Mouse (Mus musculus) liver, postnatal 0 days (tissue): ENCODE results near the gene Commd9. TPM values are rescaled to one million over a fixed set of nuclear protein-coding genes. Genes with fewer than 3 reads are reported as not detected.

Source experiments
- ATAC-seq: fragments of 200-750 bp; cut with Nextera tagmentation; 2 replicates; pipeline ENCODE4 v1.8.0; 2017; ENCODE audit warnings: mild to moderate bottlenecking, moderate library complexity
- DNase-seq: peaks from one replicate; pipeline ENCODE4 v3.0.0-alpha.2; 2016
- H3K27ac ChIP-seq: fragments of 300-500 bp; sonication (generic); 2 replicates; pipeline ENCODE4 v1.5.1; 2014; ENCODE audit warnings: antibody characterized with exemption, moderate library complexity, mild to moderate bottlenecking, low read depth
- H3K27me3 ChIP-seq: fragments of 300-500 bp; sonication (generic); 2 replicates; pipeline ENCODE4 v1.6.1; 2014; ENCODE audit warnings: low read length, control low read depth, mixed read lengths; ENCODE audit not compliant: insufficient read depth
- H3K36me3 ChIP-seq: fragments of 300-500 bp; sonication (generic); replicated peaks from 2 replicates; pipeline ENCODE4 v1.6.1; 2014; ENCODE audit warnings: mild to moderate bottlenecking, control low read depth, low read length, moderate library complexity, mixed read lengths; ENCODE audit not compliant: insufficient read depth
- H3K4me1 ChIP-seq: fragments of 300-500 bp; sonication (generic); 2 replicates; pipeline ENCODE4 v1.6.1; 2014; ENCODE audit warnings: antibody characterized with exemption, mild to moderate bottlenecking, control low read depth; ENCODE audit not compliant: insufficient read depth
- H3K4me2 ChIP-seq: fragments of 300-500 bp; sonication (generic); 2 replicates; pipeline ENCODE4 v1.6.1; 2014; ENCODE audit warnings: low read depth, mild to moderate bottlenecking, low read length, moderate library complexity, mixed read lengths
- H3K4me3 ChIP-seq: fragments of 300-500 bp; sonication (generic); 2 replicates; pipeline ENCODE4 v1.5.1; 2014; ENCODE audit warnings: low read depth, low read length
- H3K9ac ChIP-seq: fragments of 300-500 bp; sonication (generic); replicated peaks from 2 replicates; pipeline ENCODE4 v1.6.1; 2014; ENCODE audit warnings: mild to moderate bottlenecking, moderate library complexity
- H3K9me3 ChIP-seq: fragments of 300-500 bp; sonication (generic); 2 replicates; pipeline ENCODE4 v1.6.1; 2016; ENCODE audit warnings: mild to moderate bottlenecking, control low read depth, low read length, mixed read lengths
- CTCF ChIP-seq: sonication (generic); IDR thresholded peaks from 2 replicates; pipeline ENCODE4 v1.5.1; 2016; ENCODE audit warnings: antibody characterized with exemption, low read depth
- EP300 ChIP-seq: IDR thresholded peaks from 2 replicates; pipeline ENCODE4 v1.6.1; 2016; ENCODE audit warnings: antibody characterized with exemption, low read depth, mild to moderate bottlenecking
- WGBS: fragments of 180-500 bp; shearing (Covaris S2); extraction: QIAGEN DNeasy Blood & Tissue Kit; methylation state at CpG from one replicate; pipeline ENCODE4 v1.1.7; 2014; ENCODE audit not compliant: insufficient replicate concordance; 5-methylcytosine and 5-hydroxymethylcytosine counted together
- polyA plus RNA-seq: library from polyadenylated mRNA; unstranded; fragments of >200 nt; fragmentation: Nextera tagmentation; extraction: Ambion mirVana; gene quantifications from 2 replicates; pipeline ENCODE4 v1.2.1, GENCODE M21; 2015

The Commd9 gene
- polyA plus RNA-seq, 1 experiment from 2014 or later = 23.6 TPM

DNA sequence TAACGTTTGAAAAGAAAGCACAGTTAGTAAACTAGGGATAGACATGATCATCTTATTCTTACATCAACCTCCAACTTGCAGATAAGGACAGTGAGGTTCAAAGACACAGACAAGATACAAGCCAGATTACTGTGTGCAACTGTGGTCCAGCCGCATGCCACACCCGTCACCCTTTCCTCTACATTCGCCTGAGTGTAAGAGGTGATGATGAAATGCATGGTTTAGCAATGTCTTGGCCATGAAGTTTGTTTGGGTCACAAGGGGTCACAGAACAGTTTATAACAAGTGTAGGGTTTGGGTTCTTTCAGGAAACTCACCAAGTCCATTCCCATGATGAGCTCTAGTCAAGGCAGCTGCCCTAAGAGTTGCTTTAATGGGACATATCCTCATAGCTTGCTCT lies 17.4 kb upstream of the Commd9 start:
- no peaks in the 10 kb centered on the region for H3K9me3 ChIP-seq
- TF ChIP-seq EP300 = no peak; the same call in 1 of the 2 replicates
- no peak for TF ChIP-seq CTCF

DNA sequence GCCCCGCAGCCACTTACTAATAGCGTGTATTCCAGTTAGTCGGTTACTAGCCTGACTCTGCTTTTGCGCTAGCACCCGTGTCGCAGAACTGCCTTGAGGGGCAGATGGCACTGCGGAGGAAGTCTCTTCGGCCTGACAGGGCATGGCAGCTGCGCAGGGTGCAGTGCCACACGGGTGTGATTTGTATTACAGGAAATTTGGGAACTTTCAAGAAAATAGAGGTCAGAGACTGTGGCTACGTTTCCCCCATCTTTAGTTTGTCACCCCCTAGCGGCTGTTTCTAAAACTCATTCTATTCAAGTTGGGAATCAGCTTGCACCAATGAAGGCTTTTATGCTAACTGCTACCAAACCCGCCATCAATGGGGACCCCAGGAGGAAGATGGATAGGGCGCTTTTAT lies 14.9 kb upstream of the Commd9 start:
- Histone ChIP-seq H3K36me3 (no peaks in the 10 kb centered on the region), H3K27me3 (no peaks in the 10 kb centered on the region), H3K4me2 (peak overlapping the region; percentile 60), H3K4me1 (peaks cover 3% of the 10 kb centered on the region), H3K9me3 (no peaks in the 10 kb centered on the region), H3K9ac (no peak overlapping the region), H3K27ac (no peak overlapping the region), H3K4me3 (no peak overlapping the region)
- DNase-seq (peak; percentile 22), ATAC-seq (0 out of 2 replicates have a peak, but pooled peaks have one; percentile 25)
- TF ChIP-seq CTCF = peak; percentile 68
- TF ChIP-seq EP300 = no peak
- WGBS = 28% methylated on average over 14 of the region's 14 CpGs

More for the DNA sequence above, 17.4 kb upstream of the Commd9 start:
- Histone ChIP-seq H3K27ac (no peak overlapping the region), H3K4me2 (no peak overlapping the region), H3K9ac (no peak overlapping the region), H3K27me3 (no peaks in the 10 kb centered on the region), H3K36me3 (no peaks in the 10 kb centered on the region), H3K4me3 (no peak overlapping the region), H3K4me1 (peaks cover 3% of the 10 kb centered on the region)
- WGBS = 44% methylated on average over 4 of the region's 4 CpGs
- DNase-seq (no peak), ATAC-seq (peak; percentile 67)

DNA sequence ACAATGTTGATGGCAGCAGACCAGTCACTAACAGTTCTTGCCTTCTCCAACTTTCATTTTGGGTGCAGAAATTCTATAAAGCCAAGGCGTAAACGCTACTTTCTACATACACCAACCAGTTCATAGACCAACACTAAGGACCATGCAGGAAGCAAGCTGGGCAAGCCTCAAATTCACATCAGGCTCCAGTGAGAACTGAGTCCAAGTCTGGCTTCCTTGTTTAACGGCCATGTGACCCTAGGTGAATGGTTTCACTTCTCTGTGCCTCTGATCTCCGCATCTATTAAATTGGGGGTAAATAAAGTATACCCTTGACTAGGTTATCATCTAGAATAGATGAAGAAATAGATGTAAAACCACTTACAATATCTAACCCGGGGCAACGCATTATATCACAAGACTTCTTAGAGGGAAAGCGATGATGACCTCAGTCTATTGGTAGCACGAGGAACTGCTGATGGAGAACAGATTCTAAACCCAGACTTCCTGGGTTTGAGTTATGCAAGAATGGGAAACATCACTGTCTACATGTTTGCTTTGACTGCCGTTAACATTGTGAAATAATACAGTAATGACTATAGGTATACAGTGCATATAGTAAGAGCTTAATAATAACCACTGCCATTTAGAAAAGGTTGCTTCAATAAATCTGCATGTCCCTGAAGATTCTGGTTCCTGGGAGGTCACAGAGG lies 4.4 kb upstream of the Commd9 start:
- ATAC-seq = no peak

DNA sequence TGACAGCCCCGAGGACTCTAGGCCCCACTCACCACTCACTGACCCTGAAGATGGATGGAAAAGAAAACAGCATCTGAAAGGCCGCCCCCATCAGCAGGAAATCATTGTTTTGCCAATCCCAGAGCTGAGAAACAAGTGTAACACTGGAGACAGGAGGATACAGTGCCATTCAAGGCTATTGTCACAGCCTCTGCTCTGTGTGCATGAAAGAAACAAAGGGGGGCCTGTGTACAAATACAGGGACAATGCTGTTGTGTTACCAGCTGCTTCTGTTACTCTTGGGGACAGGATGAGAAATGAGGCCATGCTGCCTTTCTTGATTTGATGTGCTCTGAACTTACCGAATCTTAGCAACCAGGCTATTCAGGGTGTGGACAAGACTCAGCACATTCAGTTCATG lies 3.0 kb upstream of the Commd9 start, which contains the start of gene Prr5l:
Prr5l (minus strand) TSS at position 30 of the 400 bp plus-strand sequence.
- Histone ChIP-seq H3K36me3 (no peaks in the 10 kb centered on the region), H3K4me2 (no peak within 1 kb of the TSS), H3K9ac (no peak within 1 kb of the TSS), H3K27ac (no peak within 1 kb of the TSS), H3K27me3 (no peaks in the 10 kb centered on the region), H3K4me3 (no peak within 1 kb of the TSS), H3K9me3 (no peaks in the 10 kb centered on the region), H3K4me1 (peaks cover 8% of the 10 kb centered on the region)
- WGBS = 49% methylated on average over 3 of the region's 3 CpGs
- ATAC-seq (no peak), DNase-seq (no peak)
- TF ChIP-seq EP300 (no peak), CTCF (no peak)

More for the DNA sequence above, 4.4 kb upstream of the Commd9 start:
- no peak for DNase-seq
- Histone ChIP-seq H3K27ac (no peak overlapping the region), H3K4me2 (no peak overlapping the region), H3K9ac (no peak overlapping the region), H3K36me3 (no peaks in the 10 kb centered on the region), H3K27me3 (no peaks in the 10 kb centered on the region), H3K9me3 (no peaks in the 10 kb centered on the region), H3K4me1 (peaks cover 4% of the 10 kb centered on the region), H3K4me3 (no peak overlapping the region)
- WGBS = 57% methylated on average over 9 of the region's 9 CpGs
- TF ChIP-seq CTCF (no peak), EP300 (no peak)

DNA sequence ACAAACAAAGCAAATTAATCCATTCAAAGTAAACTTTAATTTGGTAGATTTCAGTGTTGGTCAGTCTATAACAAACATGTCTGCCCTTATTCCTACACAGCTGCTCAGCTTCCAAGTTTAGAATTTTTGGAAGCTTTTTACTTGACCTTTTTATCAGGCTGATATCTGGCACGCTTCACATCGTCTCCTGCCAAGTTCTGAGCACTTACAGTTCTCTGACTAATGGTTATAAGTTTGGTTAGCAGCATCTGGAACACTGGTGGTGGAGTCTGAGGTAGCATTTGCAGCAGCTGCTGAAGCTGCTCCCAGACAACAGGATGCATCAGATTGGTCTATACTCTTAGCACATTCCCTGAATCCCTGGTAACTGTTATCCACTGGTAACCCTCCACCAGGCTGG lies 1.8 kb upstream of the Commd9 start:
- no peak overlapping the region for H3K9ac ChIP-seq
- WGBS = 64% methylated on average over 2 of the region's 2 CpGs
- DNase-seq (no peak), ATAC-seq (no peak)
- no peaks in the 10 kb centered on the region for H3K27me3 ChIP-seq
- H3K4me1 ChIP-seq = peaks cover 8% of the 10 kb centered on the region
- no peak overlapping the region for H3K4me2 ChIP-seq
- no peak overlapping the region for H3K27ac ChIP-seq
- TF ChIP-seq CTCF (no peak), EP300 (no peak)
- no peaks in the 10 kb centered on the region for H3K36me3 ChIP-seq
- no peaks in the 10 kb centered on the region for H3K9me3 ChIP-seq
- H3K4me3 ChIP-seq = no peak overlapping the region

DNA sequence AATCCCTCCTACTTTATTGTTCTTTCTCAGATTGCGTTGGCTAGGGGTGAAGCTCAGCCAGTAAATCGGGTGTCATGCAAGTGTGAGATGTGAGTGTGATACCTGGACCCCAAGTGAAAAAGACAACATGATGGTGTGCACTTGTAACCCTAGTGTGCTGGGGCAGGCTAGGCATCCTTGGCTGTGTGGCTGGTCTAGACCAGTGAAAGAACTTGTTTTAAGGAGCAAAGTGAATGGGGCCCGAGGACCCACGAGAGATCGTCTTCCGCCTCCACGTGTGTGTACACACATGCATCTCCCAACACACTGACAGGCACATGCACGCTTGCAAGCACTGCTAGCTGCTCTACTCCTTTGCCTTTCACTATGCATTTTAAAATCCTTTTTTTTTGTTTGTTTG lies 2.8 kb downstream of the Commd9 start:
- Histone ChIP-seq H3K9me3 (no peaks in the 10 kb centered on the region), H3K4me1 (peaks cover 8% of the 10 kb centered on the region), H3K27me3 (no peaks in the 10 kb centered on the region), H3K4me3 (no peak overlapping the region), H3K4me2 (no peak overlapping the region), H3K36me3 (no peaks in the 10 kb centered on the region), H3K27ac (no peak overlapping the region), H3K9ac (no peak overlapping the region)
- TF ChIP-seq EP300 (no peak), CTCF (no peak)
- 88% methylated on average over 8 of the region's 8 CpGs for WGBS
- DNase-seq (no peak), ATAC-seq (no peak)
